Mouse (Mus musculus): ENCODE data around the gene Mef2c.

The Mef2c gene

GRCm38 (mm10) chr13:83573855-83574583 lies 70.2 kb downstream of the Mef2c start:
- DNase-seq = no peak

GRCm38 (mm10) chr13:83574866-83575265 lies 71.0 kb downstream of the Mef2c start:
- no peak for DNase-seq

GRCm38 (mm10) chr13:83579410-83579809 lies 75.6 kb downstream of the Mef2c start:
- no peak for DNase-seq

GRCm38 (mm10) chr13:83580856-83581255 lies 77.0 kb downstream of the Mef2c start:
- no peak for DNase-seq

- DNase-seq = no peak
Measured at GRCm38 (mm10) chr13:83582564-83582963, 78.7 kb downstream of the Mef2c start.

GRCm38 (mm10) chr13:83583881-83584280 lies 80.0 kb downstream of the Mef2c start:
- no peak for DNase-seq

- no peak for DNase-seq
Measured at GRCm38 (mm10) chr13:83585359-83585758, 81.5 kb downstream of the Mef2c start.

GRCm38 (mm10) chr13:83588186-83588585 lies 84.4 kb downstream of the Mef2c start:
- no peak for DNase-seq

- DNase-seq = no peak
Measured at GRCm38 (mm10) chr13:83590886-83591285, 87.1 kb downstream of the Mef2c start.

- no peak for DNase-seq
Measured at GRCm38 (mm10) chr13:83595429-83595828, 91.6 kb downstream of the Mef2c start.

GRCm38 (mm10) chr13:83596989-83597738 lies 93.3 kb downstream of the Mef2c start:
- no peak for DNase-seq

GRCm38 (mm10) chr13:83597739-83598210 lies 93.9 kb downstream of the Mef2c start:
- no peak for DNase-seq

- no peak for DNase-seq
Measured at GRCm38 (mm10) chr13:83600301-83600700, 96.5 kb downstream of the Mef2c start.

- no peak for DNase-seq
Measured at GRCm38 (mm10) chr13:83601741-83602140, 97.9 kb downstream of the Mef2c start.

- DNase-seq = no peak
Measured at GRCm38 (mm10) chr13:83603373-83604265, 99.8 kb downstream of the Mef2c start.

- DNase-seq = no peak
Measured at GRCm38 (mm10) chr13:83604320-83604719, 100.5 kb downstream of the Mef2c start.

GRCm38 (mm10) chr13:83604785-83605184 lies 101.0 kb downstream of the Mef2c start:
- DNase-seq = no peak

GRCm38 (mm10) chr13:83607883-83608581 lies 104.2 kb downstream of the Mef2c start:
- DNase-seq = no peak

GRCm38 (mm10) chr13:83608851-83609516 lies 105.2 kb downstream of the Mef2c start:
- DNase-seq = peak; percentile 2 to 7

GRCm38 (mm10) chr13:83609517-83609878 lies 105.7 kb downstream of the Mef2c start:
- DNase-seq = no peak

GRCm38 (mm10) chr13:83610124-83610523 lies 106.3 kb downstream of the Mef2c start:
- DNase-seq = no peak

GRCm38 (mm10) chr13:83612195-83612594 lies 108.4 kb downstream of the Mef2c start:
- no peak for DNase-seq
